24 mouse cellular contexts compared by ENCODE assay signal in genomic region chr7:79440035-79440434, GRCm38 (mm10). TPM values are rescaled to one million over a fixed set of nuclear protein-coding genes. Genes with fewer than 3 reads are reported as not detected.
"Had no signal": no experiment of that assay in that cellular context is flagged by ENCODE, and none has a peak within 500 bp of the region (broad histone marks: within the 10 kb centered on the region; RNA-seq: fewer than 3 reads in every experiment).

No protein-coding gene starts in this region.

- H3K4me1 ChIP-seq: lung, embryonic 15.5 days; neural tube, embryonic 13.5 days; neural tube, embryonic 15.5 days had no signal

- H3K4me3 ChIP-seq: lung, embryonic 15.5 days; myocyte; neural tube, embryonic 13.5 days; neural tube, embryonic 15.5 days had no signal

- H3K27ac ChIP-seq: lung, embryonic 15.5 days; macrophage; neural tube, embryonic 13.5 days; neural tube, embryonic 15.5 days had no signal

- ATAC-seq: liver, postnatal 0 days; lung, postnatal 0 days; midbrain, embryonic 16.5 days had no signal

- H3K9me3 ChIP-seq: lung, embryonic 15.5 days; neural tube, embryonic 13.5 days; neural tube, embryonic 15.5 days had no signal

- H3K4me2 ChIP-seq: lung, embryonic 15.5 days; midbrain, embryonic 11.5 days; neural tube, embryonic 13.5 days; neural tube, embryonic 15.5 days had no signal

- H3K9ac ChIP-seq: liver, postnatal 0 days; lung, embryonic 15.5 days; neural tube, embryonic 13.5 days; neural tube, embryonic 15.5 days had no signal

- DNase-seq: liver, postnatal 0 days; lung, adult 2 months; lung, postnatal 14 days; lung, postnatal 36 days; midbrain, embryonic 14.5 days; retina, postnatal 1 day; right cerebral cortex, adult 18-20 months; right cerebral cortex, postnatal 25 days; right cerebral cortex, postnatal 4 days; spleen, adult 18-20 months; thymus, adult 18-20 months; thymus, postnatal 14 days; thymus, postnatal 36 days had no signal

- H3K27me3 ChIP-seq: lung, embryonic 15.5 days; neural tube, embryonic 13.5 days; neural tube, embryonic 15.5 days had no signal

RNA-seq across cellular contexts. Expression of gene Rlbp1, which starts 53.2 kb away (rescaled TPM):
- total RNA-seq: megakaryocyte progenitor cell, adult 5-6 weeks had no signal
- polyA plus RNA-seq: macrophage; myocyte; small intestine, adult 2 months; stomach, embryonic 14.5 days had no signal
